Mouse (Mus musculus): ENCODE data around the gene Pik3cg. TPM values are rescaled to one million over a fixed set of nuclear protein-coding genes. Genes with fewer than 3 reads are reported as not detected.
A peak's percentile ranks its signal among the peaks of the same experiment; 100 is the strongest.

The Pik3cg gene
- polyA plus RNA-seq, 2 experiments: 2.4 to 3.5 TPM

GRCm38 (mm10) chr12:32163706-32164105, 44.8 kb downstream of the Pik3cg start:
- Histone ChIP-seq H3K36me3 (replicated peaks; ENCODE audit: control insufficient read depth, insufficient read depth, low read depth) (no peaks in the 10 kb centered on the region), H3K4me1 (replicated peaks; ENCODE audit: control insufficient read depth in 2 of 2, insufficient read depth in 2 of 2, low read length in 1 of 2) (no peaks in the 10 kb centered on the region), H3K9ac (replicated peaks) (no peak overlapping the region), H3K4me3 (ENCODE audit: insufficient read depth in 1 of 2, low read depth in 2 of 2, low read length in 2 of 2) (no peak overlapping the region), H3K9me3 (ENCODE audit: control insufficient read depth, low read length) (no peaks in the 10 kb centered on the region), H3K4me2 (ENCODE audit: low read depth) (no peak overlapping the region), H3K27me3 (ENCODE audit: control insufficient read depth, insufficient read depth, low read length) (no peaks in the 10 kb centered on the region), H3K27ac (no peak overlapping the region)
- WGBS (ENCODE audit: insufficient replicate concordance): 6% methylated on average over 2 of the region's 2 CpGs
- no peak for ATAC-seq (ENCODE audit: insufficient read depth)
- no peak for DNase-seq (ENCODE audit: low read depth in 3 of 3, low spot score in 3 of 3)
- TF ChIP-seq EP300 (IDR thresholded peaks at IDR 0.05; ENCODE audit: low read depth): no peak
- TF ChIP-seq CTCF (IDR thresholded peaks at IDR 0.05; ENCODE audit: low read depth): no peak

- TF ChIP-seq CTCF (IDR thresholded peaks at IDR 0.05; ENCODE audit: low read depth): no peak
- TF ChIP-seq EP300 (IDR thresholded peaks at IDR 0.05; ENCODE audit: low read depth): no peak
Measured at GRCm38 (mm10) chr12:32158757-32159156, 49.7 kb downstream of the Pik3cg start.

GRCm38 (mm10) chr12:32146606-32147005, 61.9 kb downstream of the Pik3cg start:
- no peak for DNase-seq (ENCODE audit: low read depth in 3 of 3, low spot score in 3 of 3)
- Histone ChIP-seq H3K27me3 (ENCODE audit: control insufficient read depth, insufficient read depth, low read length) (no peaks in the 10 kb centered on the region), H3K4me1 (replicated peaks; ENCODE audit: control insufficient read depth in 2 of 2, insufficient read depth in 2 of 2, low read length in 1 of 2) (peaks cover 33 to 38% of the 10 kb centered on the region in 2 experiments), H3K4me2 (ENCODE audit: low read depth) (no peak overlapping the region), H3K36me3 (replicated peaks; ENCODE audit: control insufficient read depth, insufficient read depth, low read depth) (no peaks in the 10 kb centered on the region), H3K9me3 (ENCODE audit: control insufficient read depth, low read length) (no peaks in the 10 kb centered on the region), H3K9ac (replicated peaks) (no peak overlapping the region), H3K4me3 (ENCODE audit: insufficient read depth in 1 of 2, low read depth in 2 of 2, low read length in 2 of 2) (no peak overlapping the region), H3K27ac (no peak overlapping the region)
- 62% methylated on average over 7 of the region's 7 CpGs for whole genome bisulfite sequencing (ENCODE audit: insufficient replicate concordance)
- ATAC-seq (ENCODE audit: insufficient read depth): no peak
- TF ChIP-seq CTCF (IDR thresholded peaks at IDR 0.05; ENCODE audit: low read depth): no peak

More at GRCm38 (mm10) chr12:32158757-32159156, 49.7 kb downstream of the Pik3cg start:
- Histone ChIP-seq H3K36me3 (replicated peaks; ENCODE audit: control insufficient read depth, insufficient read depth, low read depth) (no peaks in the 10 kb centered on the region), H3K9me3 (ENCODE audit: control insufficient read depth, low read length) (no peaks in the 10 kb centered on the region), H3K4me2 (ENCODE audit: low read depth) (no peak overlapping the region), H3K27ac (no peak overlapping the region), H3K4me1 (replicated peaks; ENCODE audit: control insufficient read depth in 2 of 2, insufficient read depth in 2 of 2, low read length in 1 of 2) (no peaks in the 10 kb centered on the region), H3K27me3 (ENCODE audit: control insufficient read depth, insufficient read depth, low read length) (no peaks in the 10 kb centered on the region), H3K9ac (replicated peaks) (no peak overlapping the region), H3K4me3 (ENCODE audit: insufficient read depth in 1 of 2, low read depth in 2 of 2, low read length in 2 of 2) (no peak overlapping the region)
- 61% methylated on average over 5 of the region's 5 CpGs for WGBS (ENCODE audit: insufficient replicate concordance)
- ATAC-seq (ENCODE audit: insufficient read depth) (no peak), DNase-seq (ENCODE audit: low read depth in 3 of 3, low spot score in 3 of 3) (no peak)

- Histone ChIP-seq H3K27ac (no peak overlapping the region), H3K4me2 (ENCODE audit: low read depth) (no peak overlapping the region), H3K9ac (replicated peaks) (no peak overlapping the region), H3K4me3 (ENCODE audit: insufficient read depth in 1 of 2, low read depth in 2 of 2, low read length in 2 of 2) (no peak overlapping the region), H3K27me3 (ENCODE audit: control insufficient read depth, insufficient read depth, low read length) (no peaks in the 10 kb centered on the region), H3K36me3 (replicated peaks; ENCODE audit: control insufficient read depth, insufficient read depth, low read depth) (no peaks in the 10 kb centered on the region), H3K9me3 (ENCODE audit: control insufficient read depth, low read length) (no peaks in the 10 kb centered on the region), H3K4me1 (replicated peaks; ENCODE audit: control insufficient read depth in 2 of 2, insufficient read depth in 2 of 2, low read length in 1 of 2) (peaks cover 40 to 43% of the 10 kb centered on the region in 2 experiments)
- DNase-seq (ENCODE audit: low read depth in 3 of 3, low spot score in 3 of 3) (no peak), ATAC-seq (ENCODE audit: insufficient read depth) (no peak)
- WGBS (ENCODE audit: insufficient replicate concordance): 78% methylated on average over 4 of the region's 4 CpGs
- no peak for TF ChIP-seq EP300 (IDR thresholded peaks at IDR 0.05; ENCODE audit: low read depth)
- TF ChIP-seq CTCF (IDR thresholded peaks at IDR 0.05; ENCODE audit: low read depth): no peak
Measured at GRCm38 (mm10) chr12:32145651-32146050, 62.8 kb downstream of the Pik3cg start.

- Histone ChIP-seq H3K36me3 (replicated peaks; ENCODE audit: control insufficient read depth, insufficient read depth, low read depth) (no peaks in the 10 kb centered on the region), H3K4me3 (ENCODE audit: insufficient read depth in 1 of 2, low read depth in 2 of 2, low read length in 2 of 2) (no peak overlapping the region), H3K9me3 (ENCODE audit: control insufficient read depth, low read length) (no peaks in the 10 kb centered on the region), H3K27ac (peak overlapping the region; percentile 93), H3K4me1 (replicated peaks; ENCODE audit: control insufficient read depth in 2 of 2, insufficient read depth in 2 of 2, low read length in 1 of 2) (peaks cover 41 to 43% of the 10 kb centered on the region in 2 experiments), H3K27me3 (ENCODE audit: control insufficient read depth, insufficient read depth, low read length) (no peaks in the 10 kb centered on the region), H3K4me2 (ENCODE audit: low read depth) (peak overlapping the region; percentile 73), H3K9ac (replicated peaks) (peak overlapping the region; percentile 14)
- under 1% methylated on average over 5 of the region's 5 CpGs for WGBS (ENCODE audit: insufficient replicate concordance)
- ATAC-seq (ENCODE audit: insufficient read depth): peak; percentile 38
- DNase-seq (ENCODE audit: low read depth in 3 of 3, low spot score in 3 of 3): peak; percentile 65 to 70 (median 69)
- TF ChIP-seq CTCF (IDR thresholded peaks at IDR 0.05; ENCODE audit: low read depth): peak; percentile 94
- TF ChIP-seq EP300 (IDR thresholded peaks at IDR 0.05; ENCODE audit: low read depth): peak; percentile 69; the same call in 1 of the 2 replicates
Measured at GRCm38 (mm10) chr12:32144513-32144912, 63.9 kb downstream of the Pik3cg start.
